Mouse (Mus musculus) lung, postnatal 0 days (tissue): ENCODE measurements around the gene Tbrg4.

Source experiments
- CTCF ChIP-seq: IDR thresholded peaks from 2 replicates; pipeline ENCODE4 v1.5.1; 2016; ENCODE audit warnings: antibody characterized with exemption, mild to moderate bottlenecking
- EP300 ChIP-seq: IDR thresholded peaks from 2 replicates; pipeline ENCODE4 v1.6.1; 2016; ENCODE audit warnings: antibody characterized with exemption, mild to moderate bottlenecking, control low read depth

DNA sequence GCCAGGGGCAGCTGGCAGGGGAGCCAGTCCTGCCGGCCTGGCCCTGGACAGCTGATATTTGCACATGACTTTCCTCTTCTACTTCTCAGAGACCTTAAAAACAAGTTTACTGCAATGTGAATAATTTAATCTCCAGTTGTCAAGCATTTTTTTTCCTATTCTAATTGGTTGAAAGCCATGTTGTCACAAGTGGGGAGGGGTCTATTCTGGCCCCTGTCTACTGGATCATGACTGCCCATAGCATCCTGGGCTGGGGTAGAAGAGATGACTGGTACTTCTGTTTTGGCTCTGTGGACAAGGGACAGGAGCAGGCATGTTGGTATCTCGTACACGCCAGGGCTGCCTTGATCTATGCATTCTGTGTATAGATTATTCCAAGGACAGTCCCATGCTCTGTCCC, 29.3 kb downstream of the Tbrg4 start:
- TF ChIP-seq CTCF, result no peak
- TF ChIP-seq EP300, result no peak
